Mouse (Mus musculus) MEL (cell line): Measurements from ENCODE around the gene Rhbdd2.

Experiments used
- CTCF ChIP-seq, 3 experiments: IDR thresholded peaks in 2 of 3; conservative IDR thresholded peaks in 1 of 3; 2 replicates each; pipeline ENCODE4 v1.5.1; 2011 to 2012; ENCODE audit warnings: low read length in 3 of 3, low read depth in 2 of 3, mild to moderate bottlenecking in 2 of 3, improper control_type of control experiment in 1 of 3, inconsistent platforms in 1 of 3, mixed read lengths in 1 of 3, moderate library complexity in 1 of 3; ENCODE audit not compliant: control insufficient read depth in 1 of 3, insufficient read depth in 1 of 3, poor library complexity in 1 of 3, severe bottlenecking in 1 of 3
- ELF1 ChIP-seq: IDR thresholded peaks from 2 replicates; pipeline ENCODE4 v1.6.1; 2014; ENCODE audit warnings: low read depth, mild to moderate bottlenecking, inconsistent platforms, low read length, improper control_type of control experiment, moderate library complexity
- GATA1 ChIP-seq: IDR thresholded peaks from 2 replicates; pipeline ENCODE4 v1.6.1; 2011; ENCODE audit warnings: low read depth, low read length, improper control_type of control experiment
- HCFC1 ChIP-seq: IDR thresholded peaks from 2 replicates; pipeline ENCODE4 v1.6.1; 2012; ENCODE audit warnings: low read depth, mild to moderate bottlenecking, inconsistent platforms, low read length, improper control_type of control experiment, moderate library complexity
- JUND ChIP-seq: IDR thresholded peaks from 2 replicates; pipeline ENCODE4 v1.6.1; 2011; ENCODE audit warnings: low read depth, mild to moderate bottlenecking, improper control_type of control experiment, low read length
- NELFE ChIP-seq: IDR thresholded peaks from 2 replicates; pipeline ENCODE4 v1.6.1; 2011; ENCODE audit warnings: low read depth, low read length, improper control_type of control experiment
- NRF1 ChIP-seq: IDR thresholded peaks from 2 replicates; pipeline ENCODE4 v1.6.1; 2014; ENCODE audit warnings: low read depth, mild to moderate bottlenecking, inconsistent platforms, low read length, improper control_type of control experiment, moderate library complexity; ENCODE audit not compliant: poor library complexity, insufficient read depth, severe bottlenecking
- POLR2A ChIP-seq, 2 experiments: IDR thresholded peaks; 2 replicates each; pipeline ENCODE4 v1.6.1; 2011 to 2012; ENCODE audit warnings: low read length in 2 of 2, mild to moderate bottlenecking in 2 of 2, control low read depth in 1 of 2, improper control_type of control experiment in 1 of 2, low read depth in 1 of 2, moderate library complexity in 1 of 2; ENCODE audit not compliant: control insufficient read depth in 1 of 2, insufficient read depth in 1 of 2, poor library complexity in 1 of 2
- POLR2AphosphoS5 ChIP-seq: IDR thresholded peaks from 2 replicates; pipeline ENCODE4 v1.6.1; 2012; ENCODE audit warnings: low read depth, borderline replicate concordance, mild to moderate bottlenecking, inconsistent platforms, low read length, moderate library complexity, mixed read lengths
- SMC3 ChIP-seq: IDR thresholded peaks from 2 replicates; pipeline ENCODE4 v1.6.1; 2011; ENCODE audit warnings: low read depth, low read length, improper control_type of control experiment
- TAL1 ChIP-seq: IDR thresholded peaks from 2 replicates; pipeline ENCODE4 v1.6.1; 2012; ENCODE audit warnings: mild to moderate bottlenecking, inconsistent platforms, low read length, moderate library complexity, mixed read lengths
- TBP ChIP-seq: IDR thresholded peaks from 2 replicates; pipeline ENCODE4 v1.8.0; 2011; ENCODE audit warnings: low read depth, low read length, improper control_type of control experiment
- USF1 ChIP-seq: IDR thresholded peaks from 2 replicates; pipeline ENCODE4 v1.6.1; 2014; ENCODE audit warnings: low read depth, mild to moderate bottlenecking, inconsistent platforms, low read length, improper control_type of control experiment, moderate library complexity

DNA sequence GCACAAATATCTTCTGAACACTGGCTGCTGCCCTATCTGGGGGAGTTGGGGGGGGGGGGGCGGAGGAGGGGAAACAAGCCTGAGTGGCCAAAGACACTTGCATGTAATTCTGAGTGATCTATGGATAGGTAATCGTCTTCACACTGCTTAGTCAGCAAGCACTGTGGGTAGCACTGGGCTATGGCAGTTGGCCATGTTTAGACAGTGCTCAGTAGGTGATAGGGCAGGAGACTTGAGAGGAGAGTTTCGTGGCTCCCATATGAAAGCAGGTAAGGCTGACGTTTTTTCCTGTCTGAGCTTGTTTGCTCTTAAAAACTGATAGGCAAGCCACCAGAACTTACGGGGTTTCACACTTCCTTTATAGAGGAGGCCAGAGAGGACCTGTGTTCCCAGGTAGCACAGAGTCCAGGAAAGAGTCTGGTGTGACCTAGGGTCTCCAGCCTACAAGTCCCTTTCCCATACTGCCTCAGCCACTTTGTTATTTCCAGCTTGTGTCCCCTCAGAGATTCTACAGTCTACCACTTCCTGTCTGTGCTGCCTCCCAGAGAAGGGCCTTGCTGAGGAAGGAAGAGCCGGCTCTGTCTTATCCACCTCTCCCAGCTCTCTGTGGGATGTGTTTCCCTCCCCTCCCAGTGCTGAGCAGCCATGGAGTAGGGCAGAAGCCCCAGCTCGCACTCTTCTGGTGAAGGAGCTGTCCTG, 7.5 kb downstream of the Rhbdd2 start:
- no peak for TF ChIP-seq USF1
- no peak for TF ChIP-seq NRF1
- TF ChIP-seq TAL1 = peak; percentile 54
- no peak for TF ChIP-seq JUND
- no peak for TF ChIP-seq POLR2A (IDR thresholded peaks at IDR 0.05; ENCODE audit: control insufficient read depth in 1 of 2, insufficient read depth in 1 of 2, low read depth in 1 of 2, low read length in 2 of 2, poor library complexity in 1 of 2)
- 0 out of 2 replicates have a peak, but pooled peaks have one; percentile 10 for TF ChIP-seq ELF1
- TF ChIP-seq CTCF (IDR thresholded peaks at IDR 0.05 in 2 of 3, conservative IDR thresholded peaks at IDR 0.05 in 1 of 3; ENCODE audit: control insufficient read depth in 1 of 3, insufficient read depth in 1 of 3, low read depth in 2 of 3, low read length in 3 of 3, poor library complexity in 1 of 3, severe bottlenecking in 1 of 3) = no peak
- peak; percentile 3; the same call in 1 of the 2 replicates for TF ChIP-seq TBP
- TF ChIP-seq SMC3 = no peak
- no peak; the same call in 1 of the 2 replicates for TF ChIP-seq NELFE
- TF ChIP-seq GATA1 = no peak
- no peak for TF ChIP-seq POLR2AphosphoS5
- TF ChIP-seq HCFC1 = no peak
